Mouse (Mus musculus) stomach, embryonic 15.5 days (tissue): ENCODE data around the gene Armc5. TPM values are rescaled to one million over a fixed set of nuclear protein-coding genes. Genes with fewer than 3 reads are reported as not detected.

Source experiments
- ATAC-seq: fragments of 200-750 bp; cut with Nextera tagmentation; 2 replicates; pipeline ENCODE4 v1.8.0; 2017; ENCODE audit warnings: low read depth, moderate number of reproducible peaks, moderate TSS enrichment; ENCODE audit not compliant: insufficient read depth, low FRiP score
- H3K27ac ChIP-seq: fragments of 300-500 bp; sonication (generic); 2 replicates; pipeline ENCODE4 v1.5.1; 2015; ENCODE audit warnings: mild to moderate bottlenecking, inconsistent platforms
- H3K27me3 ChIP-seq: fragments of 300-500 bp; sonication (generic); replicated peaks from 2 replicates; pipeline ENCODE4 v1.6.1; 2015; ENCODE audit warnings: inconsistent platforms
- H3K36me3 ChIP-seq: fragments of 300-500 bp; sonication (generic); 2 replicates; pipeline ENCODE4 v1.6.1; 2015; ENCODE audit warnings: inconsistent platforms
- H3K4me1 ChIP-seq: fragments of 300-500 bp; sonication (generic); 2 replicates; pipeline ENCODE4 v1.6.1; 2015; ENCODE audit warnings: inconsistent platforms
- H3K4me2 ChIP-seq: fragments of 300-500 bp; sonication (generic); 2 replicates; pipeline ENCODE4 v1.6.1; 2015; ENCODE audit warnings: mild to moderate bottlenecking, inconsistent platforms
- H3K4me3 ChIP-seq: fragments of 300-500 bp; sonication (generic); replicated peaks from 2 replicates; pipeline ENCODE4 v1.5.1; 2015; ENCODE audit warnings: inconsistent platforms
- H3K9ac ChIP-seq: fragments of 300-500 bp; sonication (generic); 2 replicates; pipeline ENCODE4 v1.6.1; 2015; ENCODE audit warnings: inconsistent platforms
- H3K9me3 ChIP-seq: fragments of 300-500 bp; sonication (generic); 2 replicates; pipeline ENCODE4 v1.6.1; 2016; ENCODE audit warnings: inconsistent platforms
- WGBS: fragments of 180-500 bp; shearing (Covaris S2); methylation state at CpG from one replicate; pipeline ENCODE4 v1.1.7; 2015; 5-methylcytosine and 5-hydroxymethylcytosine counted together
- polyA plus RNA-seq: library from polyadenylated mRNA; unstranded; fragments of >200 nt; fragmentation: Nextera tagmentation; extraction: Ambion mirVana; gene quantifications from 2 replicates; pipeline ENCODE4 v1.2.1, GENCODE M21; 2015

The Armc5 gene
- polyA plus RNA-seq, 1 experiment from 2014 or later: 18.2 TPM

DNA sequence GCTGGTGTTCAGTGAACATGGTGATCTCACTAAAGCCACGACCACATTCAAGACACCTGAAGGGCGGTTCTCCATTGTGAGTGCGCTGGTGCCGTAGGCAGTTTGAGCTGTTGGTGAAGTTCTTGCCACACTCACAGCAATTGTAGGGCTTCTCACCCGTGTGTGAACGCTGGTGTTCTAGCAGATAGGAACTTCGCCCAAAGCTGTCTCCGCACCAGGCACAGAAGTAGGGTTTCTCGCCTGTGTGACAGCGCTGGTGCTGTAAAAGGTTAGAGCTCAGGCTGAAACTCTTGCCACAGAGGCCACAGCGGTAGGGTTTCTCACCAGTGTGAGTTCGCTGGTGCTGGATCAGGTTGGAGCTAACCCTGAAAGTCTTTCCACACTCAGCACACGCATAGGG lies 716 bp upstream of the Armc5 start:
- Histone ChIP-seq H3K4me3 (peak overlapping the region; percentile 68; the same call in 1 of the 2 replicates), H3K9me3 (no peaks in the 10 kb centered on the region), H3K9ac (no peak overlapping the region), H3K36me3 (peaks cover 13% of the 10 kb centered on the region), H3K4me2 (peak overlapping the region; percentile 62; the same call in 1 of the 2 replicates), H3K27me3 (no peaks in the 10 kb centered on the region), H3K4me1 (peaks cover 25% of the 10 kb centered on the region), H3K27ac (no peak overlapping the region; the same call in 1 of the 2 replicates)
- 92% methylated on average over 13 of the region's 13 CpGs for WGBS
- ATAC-seq: no peak

DNA sequence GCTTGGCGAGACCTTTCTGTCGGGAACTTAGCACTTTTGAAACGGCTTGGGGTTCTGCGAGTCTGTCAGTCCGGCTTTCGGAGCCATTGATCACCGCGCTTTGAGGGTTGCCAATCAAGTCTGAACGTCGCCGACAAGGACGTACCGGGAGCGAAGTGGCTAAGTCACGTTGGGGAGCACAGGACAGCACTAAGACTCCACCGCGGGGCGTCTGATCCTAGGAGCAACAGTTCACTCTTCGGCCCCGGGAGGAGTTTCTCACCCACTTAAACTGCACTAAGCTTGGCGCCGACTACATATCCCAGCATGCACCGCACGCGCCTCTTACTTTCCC lies 418 bp downstream of the Armc5 start:
- Histone ChIP-seq H3K27ac (peak overlapping the region; percentile 99), H3K9me3 (no peaks in the 10 kb centered on the region), H3K4me2 (peak overlapping the region; percentile 62), H3K9ac (peak overlapping the region; percentile 35), H3K4me3 (peak overlapping the region; percentile 68), H3K36me3 (peaks cover 24% of the 10 kb centered on the region), H3K27me3 (no peaks in the 10 kb centered on the region), H3K4me1 (peaks cover 25% of the 10 kb centered on the region)
- under 1% methylated on average over 25 of the region's 25 CpGs for WGBS
- no peak for ATAC-seq

DNA sequence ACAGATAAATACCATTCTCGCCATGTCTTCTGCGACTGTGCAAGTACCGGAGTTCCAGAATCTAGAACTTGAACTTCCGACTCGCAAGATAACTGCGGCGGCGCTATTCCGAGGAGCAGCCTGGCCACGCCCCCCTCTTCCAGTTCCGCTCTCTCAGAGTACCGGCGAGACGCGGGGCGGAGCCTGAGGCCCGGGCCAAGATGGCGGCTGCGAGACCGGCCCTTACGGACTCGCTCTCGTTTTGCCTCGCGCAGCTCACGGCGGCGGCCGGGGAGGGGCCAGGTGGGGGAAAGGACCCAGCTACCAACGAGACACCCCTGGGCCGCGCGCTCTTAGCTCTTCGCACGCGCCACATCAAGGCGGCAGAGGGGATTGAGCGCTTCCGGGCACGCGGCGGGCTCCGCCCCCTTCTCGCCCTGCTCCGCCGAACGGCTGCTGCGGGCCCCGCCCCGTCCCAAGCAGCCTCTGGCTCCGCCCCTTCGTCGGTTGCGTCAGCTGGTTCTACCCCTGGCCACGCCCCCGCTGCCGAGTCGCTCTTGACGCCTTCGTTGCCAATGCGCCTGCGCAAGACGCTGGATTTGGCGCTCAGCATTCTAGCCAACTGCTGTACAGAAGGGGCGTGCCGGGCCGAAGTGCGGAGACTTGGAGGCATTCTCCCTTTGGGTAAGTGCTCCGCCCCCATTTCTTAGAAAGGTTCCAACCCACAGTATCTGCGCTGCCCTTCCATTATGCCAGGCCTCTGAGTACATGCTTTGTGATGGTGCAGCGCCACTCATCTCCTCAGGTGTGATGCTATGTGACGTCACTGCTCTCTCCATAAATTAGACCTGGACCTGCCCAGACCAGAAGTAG lies 1.0 kb downstream of the Armc5 start, which contains the start of gene 9130023H24Rik:
9130023H24Rik (minus strand) TSS at position 105 of the 852 bp plus-strand sequence.
- Histone ChIP-seq H3K4me1 (peaks cover 25% of the 10 kb centered on the region), H3K4me3 (peak within 1 kb of the TSS; percentile 68), H3K9me3 (no peaks in the 10 kb centered on the region), H3K4me2 (peak within 1 kb of the TSS; percentile 73), H3K27ac (peak within 1 kb of the TSS; percentile 99), H3K36me3 (peaks cover 30% of the 10 kb centered on the region), H3K27me3 (no peaks in the 10 kb centered on the region), H3K9ac (peak within 1 kb of the TSS; percentile 65)
- under 1% methylated on average over 72 of the region's 72 CpGs for WGBS
- ATAC-seq: peak; percentile 88

- H3K36me3 ChIP-seq: peaks cover 33% of the 10 kb centered on the region
- H3K9me3 ChIP-seq: no peaks in the 10 kb centered on the region
- H3K9ac ChIP-seq: peak overlapping the region; percentile 10; the same call in 1 of the 2 replicates
- ATAC-seq: no peak
- H3K4me2 ChIP-seq: peak overlapping the region; percentile 73
- peak overlapping the region; percentile 90 for H3K27ac ChIP-seq
- H3K4me1 ChIP-seq: peaks cover 25% of the 10 kb centered on the region
- H3K4me3 ChIP-seq: peak overlapping the region; percentile 68
- no peaks in the 10 kb centered on the region for H3K27me3 ChIP-seq
- WGBS: 22% methylated on average over 4 of the region's 4 CpGs
Observed at GRCm38 (mm10) chr7:128238991-128239390, 1.8 kb downstream of the Armc5 start.

DNA sequence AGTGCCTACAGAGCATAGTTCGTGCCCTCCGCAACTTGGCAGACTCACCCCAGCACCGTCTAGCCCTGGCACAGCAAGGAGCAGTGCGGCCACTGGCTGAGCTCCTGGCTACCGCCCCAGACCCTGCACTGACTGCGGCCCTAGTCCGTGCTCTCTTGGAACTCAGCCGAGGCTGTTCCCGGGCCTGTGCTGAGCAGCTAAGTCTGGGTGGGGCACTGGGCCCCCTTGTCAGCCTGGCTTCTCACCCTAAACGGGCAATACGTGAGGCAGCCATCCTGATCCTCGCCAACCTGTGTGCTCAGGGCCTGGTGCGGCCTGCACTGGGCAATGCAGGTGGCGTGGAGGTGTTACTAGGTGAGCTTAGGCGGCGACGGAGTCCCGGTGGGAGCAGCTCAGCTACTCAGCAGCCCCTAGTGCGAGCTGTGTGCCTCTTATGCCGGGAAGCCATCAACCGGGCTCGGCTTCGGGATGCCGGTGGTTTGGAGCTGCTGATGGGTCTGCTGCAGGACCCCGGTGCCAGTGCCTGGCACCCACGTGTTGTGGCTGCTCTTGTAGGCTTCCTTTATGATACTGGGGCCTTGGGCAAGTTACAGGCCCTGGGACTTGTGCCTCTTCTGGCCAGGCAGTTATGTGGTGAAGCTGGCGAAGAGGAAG lies 3.1 kb downstream of the Armc5 start:
- no peak overlapping the region for H3K4me3 ChIP-seq
- no peak overlapping the region for H3K4me2 ChIP-seq
- ATAC-seq: no peak
- no peaks in the 10 kb centered on the region for H3K27me3 ChIP-seq
- H3K36me3 ChIP-seq: peaks cover 45% of the 10 kb centered on the region
- H3K4me1 ChIP-seq: peaks cover 25% of the 10 kb centered on the region
- H3K9ac ChIP-seq: no peak overlapping the region
- no peak overlapping the region for H3K27ac ChIP-seq
- 95% methylated on average over 27 of the region's 27 CpGs for WGBS
- H3K9me3 ChIP-seq: no peaks in the 10 kb centered on the region

GRCm38 (mm10) chr7:128242331-128242730 lies 5.2 kb downstream of the Armc5 start:
- H3K9me3 ChIP-seq: no peaks in the 10 kb centered on the region
- H3K4me2 ChIP-seq: no peak overlapping the region
- no peak for ATAC-seq
- peaks cover 29% of the 10 kb centered on the region for H3K4me1 ChIP-seq
- H3K4me3 ChIP-seq: no peak overlapping the region
- no peak overlapping the region for H3K9ac ChIP-seq
- peaks cover 49% of the 10 kb centered on the region for H3K36me3 ChIP-seq
- H3K27ac ChIP-seq: no peak overlapping the region
- no peaks in the 10 kb centered on the region for H3K27me3 ChIP-seq
- WGBS: 91% methylated on average over 16 of the region's 16 CpGs

GRCm38 (mm10) chr7:128243921-128244320 lies 6.8 kb downstream of the Armc5 start:
- WGBS: 63% methylated on average over 10 of the region's 10 CpGs
- H3K4me3 ChIP-seq: no peak overlapping the region
- no peak overlapping the region for H3K27ac ChIP-seq
- no peaks in the 10 kb centered on the region for H3K9me3 ChIP-seq
- H3K9ac ChIP-seq: no peak overlapping the region
- H3K4me1 ChIP-seq: peaks cover 38% of the 10 kb centered on the region
- peaks cover 49% of the 10 kb centered on the region for H3K36me3 ChIP-seq
- ATAC-seq: no peak
- no peak overlapping the region for H3K4me2 ChIP-seq
- H3K27me3 ChIP-seq: no peaks in the 10 kb centered on the region

GRCm38 (mm10) chr7:128244410-128245025 lies 7.4 kb downstream of the Armc5 start:
- Histone ChIP-seq H3K4me2 (no peak overlapping the region), H3K9me3 (no peaks in the 10 kb centered on the region), H3K36me3 (peaks cover 49% of the 10 kb centered on the region), H3K9ac (no peak overlapping the region), H3K27ac (no peak overlapping the region), H3K27me3 (no peaks in the 10 kb centered on the region), H3K4me1 (peaks cover 35% of the 10 kb centered on the region), H3K4me3 (no peak overlapping the region)
- ATAC-seq: no peak
- WGBS: 93% methylated on average over 18 of the region's 18 CpGs

DNA sequence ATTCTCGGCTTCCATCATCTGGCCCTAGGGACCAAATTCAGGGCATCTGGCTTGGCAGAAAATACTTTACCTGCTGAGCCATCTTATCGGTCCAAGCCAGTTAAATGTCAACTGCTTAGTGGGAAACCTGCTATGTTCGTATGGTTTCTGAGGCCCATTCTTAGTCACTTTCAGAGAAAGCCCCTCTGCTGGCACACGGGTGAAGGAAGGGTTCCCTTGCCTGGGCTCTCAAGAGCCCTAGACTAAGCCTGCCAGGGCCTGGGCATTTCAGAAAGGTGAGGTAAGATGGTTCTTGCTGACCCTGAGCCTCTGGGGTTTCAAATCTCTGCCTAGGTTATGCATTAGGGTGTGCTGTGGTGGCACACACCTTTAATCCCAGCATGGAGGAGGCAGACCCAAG lies 8.4 kb downstream of the Armc5 start:
- Histone ChIP-seq H3K27ac (peak overlapping the region; percentile 97), H3K27me3 (no peaks in the 10 kb centered on the region), H3K36me3 (peaks cover 41% of the 10 kb centered on the region), H3K9ac (no peak overlapping the region), H3K4me1 (peaks cover 29% of the 10 kb centered on the region), H3K9me3 (no peaks in the 10 kb centered on the region), H3K4me3 (no peak overlapping the region), H3K4me2 (peak overlapping the region; percentile 61; the same call in 1 of the 2 replicates)
- 84% methylated on average over 4 of the region's 4 CpGs for WGBS
- no peak for ATAC-seq

GRCm38 (mm10) chr7:128246496-128247391 lies 9.6 kb downstream of the Armc5 start, which contains the start of gene Tgfb1i1:
Gene Tgfb1i1, plus strand, starts transcription at chr7:128246812.
- WGBS: 1% methylated on average over 29 of the region's 30 CpGs
- no peaks in the 10 kb centered on the region for H3K27me3 ChIP-seq
- peak; percentile 83 for ATAC-seq

DNA sequence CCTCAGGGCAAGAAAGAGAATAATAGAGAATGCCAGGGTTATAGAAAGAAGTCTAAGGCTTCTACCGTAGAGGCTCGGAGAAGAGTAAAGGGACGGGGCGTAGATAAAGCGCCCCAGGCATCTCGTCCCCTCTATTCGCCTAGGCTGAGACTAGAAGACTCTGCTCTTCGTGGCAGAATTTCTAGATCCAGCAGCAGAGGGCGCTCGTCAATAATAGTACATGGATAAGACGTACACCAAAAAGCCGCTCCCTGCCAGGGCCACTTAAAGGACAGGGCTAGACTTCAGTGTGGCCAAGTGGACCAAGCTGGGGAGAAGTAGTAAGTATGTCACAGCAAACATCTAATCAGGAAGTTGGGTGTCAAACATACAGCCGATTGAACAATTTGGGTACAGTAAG lies 10.3 kb downstream of the Armc5 start:
- Histone ChIP-seq H3K4me1 (peaks cover 35% of the 10 kb centered on the region), H3K27ac (peak overlapping the region; percentile 97), H3K9ac (peak overlapping the region; percentile 60; the same call in 1 of the 2 replicates), H3K4me3 (peak overlapping the region; percentile 55), H3K27me3 (no peaks in the 10 kb centered on the region), H3K9me3 (no peaks in the 10 kb centered on the region), H3K4me2 (peak overlapping the region; percentile 61), H3K36me3 (peaks cover 26% of the 10 kb centered on the region)
- peak; percentile 75 for ATAC-seq
- under 1% methylated on average over 13 of the region's 13 CpGs for WGBS

More at GRCm38 (mm10) chr7:128246496-128247391, 9.6 kb downstream of the Armc5 start, which contains the start of gene Tgfb1i1:
- Histone ChIP-seq H3K36me3 (peaks cover 33% of the 10 kb centered on the region), H3K4me1 (peaks cover 31% of the 10 kb centered on the region), H3K4me2 (peak within 1 kb of the TSS; percentile 61), H3K4me3 (peak within 1 kb of the TSS; percentile 55), H3K9me3 (no peaks in the 10 kb centered on the region), H3K9ac (peak within 1 kb of the TSS; percentile 60), H3K27ac (peak within 1 kb of the TSS; percentile 97)
